Mouse (Mus musculus) midbrain, embryonic 12.5 days (tissue): ENCODE measurements around the gene Fgfr2. TPM values are rescaled to one million over a fixed set of nuclear protein-coding genes. Genes with fewer than 3 reads are reported as not detected.

Source experiments
- ATAC-seq: fragments of 200-750 bp; cut with Nextera tagmentation; 2 replicates; pipeline ENCODE4 v1.8.0; 2017; ENCODE audit warnings: low read depth, moderate TSS enrichment, moderate library complexity; ENCODE audit not compliant: low FRiP score
- H3K27ac ChIP-seq: fragments of 300-500 bp; sonication (generic); replicated peaks from 2 replicates; pipeline ENCODE4 v1.5.1; 2016; ENCODE audit warnings: mild to moderate bottlenecking
- H3K27me3 ChIP-seq: fragments of 300-500 bp; sonication (generic); 2 replicates; pipeline ENCODE4 v1.6.1; 2016; ENCODE audit warnings: mild to moderate bottlenecking
- H3K36me3 ChIP-seq: fragments of 300-500 bp; sonication (generic); 2 replicates; pipeline ENCODE4 v1.6.1; 2016
- H3K4me1 ChIP-seq: fragments of 300-500 bp; sonication (generic); 2 replicates; pipeline ENCODE4 v1.6.1; 2016
- H3K4me2 ChIP-seq: fragments of 300-500 bp; sonication (generic); replicated peaks from 2 replicates; pipeline ENCODE4 v1.6.1; 2016; ENCODE audit warnings: mild to moderate bottlenecking, moderate library complexity
- H3K4me3 ChIP-seq: fragments of 300-500 bp; sonication (generic); 2 replicates; pipeline ENCODE4 v1.5.1; 2016; ENCODE audit warnings: mild to moderate bottlenecking
- H3K9ac ChIP-seq: fragments of 300-500 bp; sonication (generic); replicated peaks from 2 replicates; pipeline ENCODE4 v1.6.1; 2016; ENCODE audit warnings: mild to moderate bottlenecking, moderate library complexity
- H3K9me3 ChIP-seq: fragments of 300-500 bp; sonication (generic); 2 replicates; pipeline ENCODE4 v1.6.1; 2016; ENCODE audit warnings: mild to moderate bottlenecking
- WGBS: fragments of 180-500 bp; shearing (Covaris S2); methylation state at CpG from one replicate; pipeline ENCODE4 v1.1.7; 2016; 5-methylcytosine and 5-hydroxymethylcytosine counted together
- polyA plus RNA-seq: library from polyadenylated mRNA; unstranded; fragments of >200 nt; fragmentation: Nextera tagmentation; extraction: Ambion mirVana; gene quantifications from 2 replicates; pipeline ENCODE4 v1.2.1, GENCODE M21; 2016

Fgfr2 gene
- polyA plus RNA-seq, 1 experiment from 2014 or later: 96.5 TPM

DNA sequence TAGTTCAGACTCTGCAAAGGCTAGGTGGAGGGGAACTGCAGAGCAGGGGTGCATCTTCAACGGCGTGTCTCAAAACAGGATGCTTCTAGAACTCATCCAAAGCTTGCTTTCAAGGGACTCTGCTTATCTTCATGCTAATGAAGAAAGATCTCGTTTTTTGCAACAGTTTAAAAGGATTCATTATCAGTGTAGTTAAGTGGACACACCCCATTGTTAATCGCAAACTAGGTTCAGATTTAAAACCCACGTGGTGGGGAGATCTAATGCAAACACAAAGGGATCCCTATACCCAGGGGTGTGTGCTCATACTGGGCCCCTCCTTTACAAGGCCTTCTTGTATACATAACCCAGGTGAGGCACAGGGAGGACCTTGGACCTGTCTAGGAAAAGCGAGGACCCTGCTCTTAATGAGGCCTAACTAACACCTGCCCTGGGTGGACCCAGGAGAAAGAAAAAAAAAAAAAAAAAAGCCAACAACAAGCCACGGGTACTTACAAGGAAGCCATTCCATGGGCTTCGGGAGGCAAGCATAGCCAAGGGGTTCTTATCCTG lies 93.6 kb downstream of the Fgfr2 start:
- H3K4me2 ChIP-seq: no peak overlapping the region
- H3K27ac ChIP-seq: no peak overlapping the region
- no peak for ATAC-seq
- no peak overlapping the region for H3K9ac ChIP-seq
- H3K9me3 ChIP-seq: no peaks in the 10 kb centered on the region
- peaks cover 44% of the 10 kb centered on the region for H3K4me1 ChIP-seq
- H3K4me3 ChIP-seq: no peak overlapping the region
- 82% methylated on average over 8 of the region's 8 CpGs for whole genome bisulfite sequencing
- no peaks in the 10 kb centered on the region for H3K36me3 ChIP-seq
- H3K27me3 ChIP-seq: no peaks in the 10 kb centered on the region

DNA sequence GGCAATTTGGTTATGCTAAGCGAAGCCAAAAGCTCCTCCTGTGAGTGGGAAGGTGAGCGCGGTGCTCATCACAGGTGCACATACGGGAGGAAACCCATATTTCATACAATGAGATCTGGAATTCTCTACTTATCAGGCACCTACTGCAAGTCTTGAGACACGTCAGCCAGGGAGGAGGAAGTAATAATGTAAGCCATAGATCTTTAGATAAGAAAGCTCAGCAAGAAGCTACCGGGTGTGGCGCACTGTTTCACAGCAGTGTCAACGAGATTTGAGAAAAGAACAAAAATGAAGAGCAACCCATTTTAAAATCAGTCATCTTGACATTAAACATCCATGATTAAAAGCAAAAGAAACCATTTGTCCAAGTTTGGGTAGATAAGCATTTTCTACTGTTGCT lies 94.1 kb downstream of the Fgfr2 start:
- Histone ChIP-seq H3K9me3 (no peaks in the 10 kb centered on the region), H3K4me3 (no peak overlapping the region), H3K9ac (no peak overlapping the region), H3K36me3 (no peaks in the 10 kb centered on the region), H3K27me3 (no peaks in the 10 kb centered on the region), H3K4me1 (peaks cover 38% of the 10 kb centered on the region), H3K4me2 (no peak overlapping the region), H3K27ac (no peak overlapping the region)
- WGBS: 92% methylated on average over 8 of the region's 8 CpGs
- no peak for ATAC-seq

DNA sequence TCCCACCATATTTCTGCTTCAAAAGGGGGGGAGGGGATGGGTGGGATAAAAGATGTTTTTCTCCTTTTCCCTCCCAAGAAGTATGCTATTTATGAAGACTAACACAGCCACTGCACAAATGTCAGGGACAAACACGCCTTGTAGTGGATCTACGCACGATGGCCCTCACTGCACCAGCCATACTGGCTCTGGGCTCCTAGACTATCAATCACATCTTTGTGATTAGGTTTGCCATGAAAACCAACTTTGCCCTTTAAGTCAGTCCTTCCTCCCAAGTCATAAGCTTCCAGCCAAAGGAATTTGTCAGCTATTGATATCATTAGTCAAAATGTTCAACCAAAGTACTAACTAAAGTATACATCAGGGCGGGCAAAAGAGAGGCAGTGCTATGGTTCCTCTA lies 95.2 kb downstream of the Fgfr2 start:
- no peaks in the 10 kb centered on the region for H3K36me3 ChIP-seq
- no peaks in the 10 kb centered on the region for H3K27me3 ChIP-seq
- ATAC-seq: no peak
- H3K9me3 ChIP-seq: no peaks in the 10 kb centered on the region
- H3K27ac ChIP-seq: no peak overlapping the region
- H3K4me3 ChIP-seq: no peak overlapping the region
- H3K4me1 ChIP-seq: peaks cover 28% of the 10 kb centered on the region
- no peak overlapping the region for H3K4me2 ChIP-seq
- H3K9ac ChIP-seq: no peak overlapping the region
- 92% methylated on average over 4 of the region's 4 CpGs for WGBS

DNA sequence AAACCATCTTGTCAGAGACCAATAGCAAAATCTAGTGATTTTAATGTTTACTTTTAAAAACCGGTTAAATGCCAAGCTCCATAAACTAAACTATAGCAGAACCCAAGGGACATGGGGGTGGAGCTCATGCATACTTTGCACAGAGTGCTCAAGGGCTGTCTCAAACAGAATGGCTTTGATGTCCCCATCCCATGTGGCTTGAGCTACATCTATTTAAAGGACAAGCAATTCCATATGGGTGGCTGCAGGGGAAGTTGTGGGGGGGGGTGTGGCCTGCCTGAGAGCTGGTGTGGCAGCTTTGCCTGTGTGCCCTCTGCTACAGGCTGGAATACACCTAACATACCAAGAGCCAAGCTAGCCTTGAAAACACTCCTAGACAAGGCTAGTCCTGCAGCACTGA lies 98.5 kb downstream of the Fgfr2 start:
- H3K4me2 ChIP-seq: no peak overlapping the region
- peaks cover 40% of the 10 kb centered on the region for H3K4me1 ChIP-seq
- no peaks in the 10 kb centered on the region for H3K27me3 ChIP-seq
- no peak overlapping the region for H3K9ac ChIP-seq
- H3K9me3 ChIP-seq: no peaks in the 10 kb centered on the region
- no peak overlapping the region for H3K27ac ChIP-seq
- WGBS: 76% methylated on average over 1 of the region's 1 CpGs
- no peak overlapping the region for H3K4me3 ChIP-seq
- H3K36me3 ChIP-seq: peaks cover 3% of the 10 kb centered on the region; the same call in 1 of the 2 replicates
- ATAC-seq: no peak

DNA sequence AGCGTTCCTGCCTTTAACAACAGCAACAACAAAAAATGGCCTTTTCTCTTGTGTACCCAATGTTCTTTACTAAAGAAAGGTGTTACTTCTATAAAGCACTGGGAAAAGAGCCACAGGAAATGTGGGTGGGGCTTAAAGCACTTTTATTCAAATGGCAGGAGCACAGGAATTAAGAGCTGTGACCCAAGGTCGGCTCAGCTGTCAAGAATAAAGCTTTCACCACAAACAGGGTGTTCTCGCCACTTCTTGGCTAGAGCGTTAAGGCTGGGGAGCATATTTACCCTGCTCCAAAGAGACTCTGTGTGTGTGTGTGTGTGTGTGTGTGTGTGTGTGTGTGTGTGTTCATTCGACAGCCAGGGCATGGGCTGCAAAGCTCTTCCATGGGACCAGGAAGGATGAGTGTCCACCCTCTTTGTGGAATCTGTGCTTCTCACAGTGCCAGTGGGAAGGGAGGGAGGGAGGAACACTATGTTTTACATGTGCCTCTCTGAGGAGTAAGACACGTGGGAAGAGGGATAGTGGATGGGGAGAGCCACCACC lies 103.6 kb downstream of the Fgfr2 start:
- Histone ChIP-seq H3K4me1 (peaks cover 55% of the 10 kb centered on the region), H3K27ac (no peak overlapping the region), H3K9ac (no peak overlapping the region), H3K4me2 (no peak overlapping the region), H3K27me3 (no peaks in the 10 kb centered on the region), H3K9me3 (no peaks in the 10 kb centered on the region), H3K4me3 (no peak overlapping the region), H3K36me3 (peaks cover 3% of the 10 kb centered on the region; the same call in 1 of the 2 replicates)
- WGBS: 19% methylated on average over 6 of the region's 6 CpGs
- no peak for ATAC-seq

DNA sequence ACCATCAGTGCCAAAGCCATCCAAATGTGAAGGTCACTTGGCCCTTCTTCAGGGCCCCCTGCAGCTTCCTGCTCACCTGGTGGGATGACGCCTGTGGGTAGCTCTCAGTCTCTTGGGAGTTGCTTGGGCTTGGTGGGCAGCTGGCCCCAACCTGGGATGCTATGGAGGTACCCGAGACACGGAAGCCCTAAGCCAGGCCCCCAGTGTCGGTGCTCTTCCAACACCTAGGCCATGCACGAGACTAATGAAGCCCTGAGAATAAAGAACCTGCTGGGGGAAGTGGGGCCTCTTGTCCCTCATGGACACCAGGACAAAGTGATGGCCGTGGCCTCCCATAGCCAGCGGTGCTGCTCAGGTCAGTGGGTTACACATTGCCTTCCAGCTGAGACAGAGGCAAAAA lies 104.2 kb downstream of the Fgfr2 start:
- H3K4me3 ChIP-seq: no peak overlapping the region
- H3K27me3 ChIP-seq: no peaks in the 10 kb centered on the region
- peaks cover 3% of the 10 kb centered on the region; the same call in 1 of the 2 replicates for H3K36me3 ChIP-seq
- 65% methylated on average over 7 of the region's 7 CpGs for WGBS
- no peaks in the 10 kb centered on the region for H3K9me3 ChIP-seq
- ATAC-seq: no peak
- H3K4me2 ChIP-seq: no peak overlapping the region
- H3K9ac ChIP-seq: no peak overlapping the region
- no peak overlapping the region for H3K27ac ChIP-seq
- H3K4me1 ChIP-seq: peaks cover 61% of the 10 kb centered on the region

DNA sequence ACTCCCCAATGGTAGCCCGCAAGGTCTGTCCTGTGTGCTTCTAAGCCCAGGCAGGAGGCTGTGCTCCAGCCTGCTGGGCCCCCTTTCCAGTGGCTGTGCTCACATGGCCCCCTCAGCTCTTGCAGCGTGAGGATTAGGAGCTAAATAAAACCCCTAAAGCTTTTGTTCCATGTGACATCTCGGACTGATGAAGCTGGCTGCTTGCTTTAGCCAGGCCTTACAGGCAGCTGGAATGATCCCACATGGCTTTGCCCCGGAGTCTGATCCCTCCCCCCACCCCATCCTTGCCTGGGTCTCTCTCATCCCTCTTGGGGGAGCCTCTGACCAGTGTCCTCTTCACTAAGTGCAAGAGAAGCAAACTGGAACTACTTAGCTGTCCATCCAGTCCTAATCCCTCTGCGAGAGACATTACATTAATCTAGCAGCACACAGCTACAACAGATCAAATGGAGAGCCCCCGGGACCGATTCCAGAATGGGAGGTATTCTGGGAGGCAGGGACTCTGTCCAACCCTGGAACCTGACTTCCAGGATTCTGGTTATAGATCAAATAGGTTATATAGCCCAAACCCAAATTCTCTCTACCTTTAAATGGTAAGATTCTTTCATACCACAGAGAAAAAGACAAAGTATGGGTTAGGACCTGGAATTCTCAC lies 107.6 kb downstream of the Fgfr2 start:
- peak overlapping the region; percentile 19 for H3K4me2 ChIP-seq
- no peaks in the 10 kb centered on the region for H3K36me3 ChIP-seq
- H3K4me3 ChIP-seq: no peak overlapping the region
- WGBS: 4% methylated on average over 7 of the region's 7 CpGs
- no peaks in the 10 kb centered on the region for H3K27me3 ChIP-seq
- peak overlapping the region; percentile 63 for H3K27ac ChIP-seq
- H3K9me3 ChIP-seq: no peaks in the 10 kb centered on the region
- ATAC-seq: peak; percentile 82
- H3K4me1 ChIP-seq: peaks cover 87% of the 10 kb centered on the region
- H3K9ac ChIP-seq: no peak overlapping the region

DNA sequence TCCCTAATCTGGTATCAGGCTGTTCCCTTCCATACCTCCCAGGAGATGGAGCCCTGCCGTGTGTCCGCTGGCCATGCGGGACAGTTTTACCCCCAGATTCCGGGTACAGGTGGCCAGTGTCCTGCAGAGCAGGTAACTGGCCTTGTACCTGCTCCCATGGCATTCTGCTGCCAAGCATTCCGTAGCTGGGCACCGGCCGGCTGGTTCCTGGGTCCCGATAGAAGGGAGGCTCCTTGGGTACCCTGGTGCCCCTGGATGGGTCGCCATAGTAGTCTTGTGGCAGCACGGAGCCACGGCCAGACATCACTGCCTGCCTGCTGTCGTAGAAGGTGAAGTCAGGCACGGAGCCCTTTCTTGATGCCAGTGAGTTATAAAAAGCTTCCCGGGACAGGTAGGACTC lies 108.5 kb downstream of the Fgfr2 start:
- H3K27me3 ChIP-seq: no peaks in the 10 kb centered on the region
- no peak overlapping the region for H3K4me3 ChIP-seq
- peak overlapping the region; percentile 63 for H3K27ac ChIP-seq
- H3K36me3 ChIP-seq: peaks cover 4% of the 10 kb centered on the region; the same call in 1 of the 2 replicates
- H3K9ac ChIP-seq: no peak overlapping the region
- peaks cover 84% of the 10 kb centered on the region for H3K4me1 ChIP-seq
- peak overlapping the region; percentile 19; the same call in 1 of the 2 replicates for H3K4me2 ChIP-seq
- H3K9me3 ChIP-seq: no peaks in the 10 kb centered on the region
- WGBS: 88% methylated on average over 14 of the region's 14 CpGs
- no peak for ATAC-seq

DNA sequence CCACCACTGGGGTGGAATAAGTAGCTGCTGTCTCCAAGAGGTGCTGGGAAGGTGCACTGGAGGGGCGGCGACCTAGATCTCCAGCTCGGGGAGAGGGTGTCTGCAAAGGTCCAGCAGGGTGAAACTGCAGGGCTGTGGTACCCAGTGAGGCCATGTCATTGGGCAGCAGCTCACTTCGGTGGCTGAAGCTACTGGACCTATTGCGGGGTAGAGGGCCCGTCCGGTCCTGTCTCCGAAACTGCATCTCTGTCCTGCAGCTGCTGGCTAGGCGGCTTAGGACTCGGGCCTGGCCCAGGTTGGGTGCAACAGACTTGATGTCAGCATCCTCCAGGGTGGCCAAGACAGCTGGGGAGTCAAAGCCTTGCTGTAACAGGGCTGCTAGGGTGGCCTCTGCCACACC lies 109.2 kb downstream of the Fgfr2 start:
- peaks cover 76% of the 10 kb centered on the region for H3K4me1 ChIP-seq
- no peak overlapping the region for H3K27ac ChIP-seq
- H3K36me3 ChIP-seq: peaks cover 4% of the 10 kb centered on the region; the same call in 1 of the 2 replicates
- no peak overlapping the region for H3K4me2 ChIP-seq
- H3K9me3 ChIP-seq: no peaks in the 10 kb centered on the region
- ATAC-seq: no peak
- H3K9ac ChIP-seq: no peak overlapping the region
- no peak overlapping the region for H3K4me3 ChIP-seq
- H3K27me3 ChIP-seq: no peaks in the 10 kb centered on the region
- WGBS: 90% methylated on average over 10 of the region's 10 CpGs

DNA sequence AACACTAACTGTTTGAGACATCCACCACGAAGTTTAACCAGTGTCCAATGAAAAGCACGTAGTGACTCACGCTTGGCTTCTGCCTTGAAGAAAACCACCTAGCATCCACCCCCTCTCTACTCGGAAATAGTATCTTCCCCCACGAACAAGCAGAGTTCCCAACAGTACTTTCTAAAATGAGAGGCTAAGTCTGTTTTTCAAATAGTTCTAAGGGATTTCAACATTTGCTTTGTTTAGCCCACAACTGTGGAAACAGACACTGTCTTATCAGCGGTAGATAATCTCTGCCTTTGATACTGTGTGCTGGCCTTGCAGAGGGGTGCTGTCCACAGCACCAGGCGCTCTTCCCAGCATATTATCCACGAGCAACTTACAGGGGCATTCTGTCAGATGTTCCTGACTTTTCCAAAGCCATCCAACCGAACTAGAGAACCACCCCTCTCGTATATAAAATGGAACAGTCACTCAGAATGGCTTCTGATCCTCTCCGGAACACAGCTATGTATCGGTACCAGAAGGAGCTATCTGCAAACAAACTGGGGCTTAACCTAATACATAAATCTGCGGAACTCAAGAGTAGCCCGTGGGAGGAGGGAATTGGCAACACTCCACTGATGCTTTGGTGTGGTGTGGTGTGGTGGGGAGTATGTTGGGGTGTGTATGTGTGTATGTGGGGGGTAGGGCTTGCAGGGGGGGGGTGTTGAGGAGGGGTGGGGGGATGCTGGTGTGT lies 110.3 kb downstream of the Fgfr2 start:
- H3K4me2 ChIP-seq: no peak overlapping the region
- no peak overlapping the region for H3K4me3 ChIP-seq
- no peaks in the 10 kb centered on the region for H3K9me3 ChIP-seq
- 0 out of 2 replicates have a peak overlapping the region, but pooled peaks have one; percentile 35 for H3K27ac ChIP-seq
- H3K36me3 ChIP-seq: peaks cover 4% of the 10 kb centered on the region; the same call in 1 of the 2 replicates
- no peak overlapping the region for H3K9ac ChIP-seq
- no peaks in the 10 kb centered on the region for H3K27me3 ChIP-seq
- WGBS: 56% methylated on average over 14 of the region's 14 CpGs
- ATAC-seq: no peak
- H3K4me1 ChIP-seq: peaks cover 73% of the 10 kb centered on the region

DNA sequence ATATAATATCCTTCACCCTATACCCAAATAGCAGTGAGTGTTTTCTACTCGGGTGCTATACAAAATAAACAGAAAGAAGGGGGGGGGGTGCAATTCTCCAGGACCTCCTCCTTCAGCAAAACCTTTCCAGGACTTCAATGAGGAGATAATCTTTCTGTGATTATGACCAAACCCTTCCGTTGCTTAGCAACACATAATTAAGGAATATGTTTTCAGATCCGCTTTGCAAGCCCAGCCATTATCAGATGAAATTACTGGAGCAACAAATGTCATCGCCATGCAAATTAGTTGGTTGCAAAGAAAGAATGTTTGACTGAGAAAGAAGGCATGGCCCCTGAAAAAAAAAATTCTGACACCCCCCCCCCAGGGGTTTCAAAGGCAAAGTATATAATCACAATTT lies 111.5 kb downstream of the Fgfr2 start:
- Histone ChIP-seq H3K36me3 (peaks cover 4% of the 10 kb centered on the region; the same call in 1 of the 2 replicates), H3K27ac (peak overlapping the region; percentile 66; the same call in 1 of the 2 replicates), H3K4me1 (peaks cover 75% of the 10 kb centered on the region)

DNA sequence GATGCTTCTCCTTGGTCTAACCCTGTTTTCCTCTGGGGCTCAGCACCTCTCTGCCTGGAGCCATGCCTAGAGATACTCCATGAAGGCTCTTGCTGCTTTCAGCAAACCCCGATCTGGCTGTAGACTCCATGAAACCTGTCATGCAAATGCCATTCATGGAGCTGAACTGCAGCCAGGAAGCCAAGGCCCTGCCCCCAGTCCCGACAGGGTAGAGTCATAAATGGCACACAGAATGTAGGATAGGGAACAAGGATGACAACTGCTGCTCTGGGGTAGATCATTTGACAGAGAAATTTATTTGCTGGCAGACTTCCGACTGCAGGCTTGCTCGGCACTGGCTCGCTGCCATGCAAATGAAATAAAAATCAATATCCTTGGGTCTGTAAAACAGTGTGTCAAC lies 112.0 kb downstream of the Fgfr2 start:
- Histone ChIP-seq H3K9me3 (no peaks in the 10 kb centered on the region), H3K4me2 (0 out of 2 replicates have a peak overlapping the region, but pooled peaks have one; percentile 1), H3K4me3 (no peak overlapping the region), H3K27ac (peak overlapping the region; percentile 66), H3K4me1 (peaks cover 71% of the 10 kb centered on the region), H3K27me3 (no peaks in the 10 kb centered on the region), H3K9ac (no peak overlapping the region; the same call in 1 of the 2 replicates), H3K36me3 (peaks cover 4% of the 10 kb centered on the region; the same call in 1 of the 2 replicates)
- ATAC-seq: no peak
- WGBS: 47% methylated on average over 5 of the region's 5 CpGs

More for the DNA sequence above, 111.5 kb downstream of the Fgfr2 start:
- no peak for ATAC-seq
- Histone ChIP-seq H3K9ac (no peak overlapping the region), H3K4me3 (no peak overlapping the region), H3K9me3 (no peaks in the 10 kb centered on the region), H3K27me3 (no peaks in the 10 kb centered on the region), H3K4me2 (0 out of 2 replicates have a peak overlapping the region, but pooled peaks have one; percentile 1)
- WGBS: 42% methylated on average over 4 of the region's 4 CpGs
